Mouse (Mus musculus) liver, postnatal 0 days (tissue): ENCODE data around the gene Tcf7l2. TPM values are rescaled to one million over a fixed set of nuclear protein-coding genes. Genes with fewer than 3 reads are reported as not detected.

ENCODE experiments used
- ATAC-seq: fragments of 200-750 bp; cut with Nextera tagmentation; 2 replicates; pipeline ENCODE4 v1.8.0; 2017; ENCODE audit warnings: mild to moderate bottlenecking, moderate library complexity
- DNase-seq: peaks from one replicate; pipeline ENCODE4 v3.0.0-alpha.2; 2016
- H3K27ac ChIP-seq: fragments of 300-500 bp; sonication (generic); 2 replicates; pipeline ENCODE4 v1.5.1; 2014; ENCODE audit warnings: antibody characterized with exemption, moderate library complexity, mild to moderate bottlenecking, low read depth
- H3K27me3 ChIP-seq: fragments of 300-500 bp; sonication (generic); 2 replicates; pipeline ENCODE4 v1.6.1; 2014; ENCODE audit warnings: low read length, control low read depth, mixed read lengths; ENCODE audit not compliant: insufficient read depth
- H3K36me3 ChIP-seq: fragments of 300-500 bp; sonication (generic); replicated peaks from 2 replicates; pipeline ENCODE4 v1.6.1; 2014; ENCODE audit warnings: mild to moderate bottlenecking, control low read depth, low read length, moderate library complexity, mixed read lengths; ENCODE audit not compliant: insufficient read depth
- H3K4me1 ChIP-seq: fragments of 300-500 bp; sonication (generic); 2 replicates; pipeline ENCODE4 v1.6.1; 2014; ENCODE audit warnings: antibody characterized with exemption, mild to moderate bottlenecking, control low read depth; ENCODE audit not compliant: insufficient read depth
- H3K4me2 ChIP-seq: fragments of 300-500 bp; sonication (generic); 2 replicates; pipeline ENCODE4 v1.6.1; 2014; ENCODE audit warnings: low read depth, mild to moderate bottlenecking, low read length, moderate library complexity, mixed read lengths
- H3K4me3 ChIP-seq: fragments of 300-500 bp; sonication (generic); 2 replicates; pipeline ENCODE4 v1.5.1; 2014; ENCODE audit warnings: low read depth, low read length
- H3K9ac ChIP-seq: fragments of 300-500 bp; sonication (generic); replicated peaks from 2 replicates; pipeline ENCODE4 v1.6.1; 2014; ENCODE audit warnings: mild to moderate bottlenecking, moderate library complexity
- H3K9me3 ChIP-seq: fragments of 300-500 bp; sonication (generic); 2 replicates; pipeline ENCODE4 v1.6.1; 2016; ENCODE audit warnings: mild to moderate bottlenecking, control low read depth, low read length, mixed read lengths
- CTCF ChIP-seq: sonication (generic); IDR thresholded peaks from 2 replicates; pipeline ENCODE4 v1.5.1; 2016; ENCODE audit warnings: antibody characterized with exemption, low read depth
- EP300 ChIP-seq: IDR thresholded peaks from 2 replicates; pipeline ENCODE4 v1.6.1; 2016; ENCODE audit warnings: antibody characterized with exemption, low read depth, mild to moderate bottlenecking
- WGBS: fragments of 180-500 bp; shearing (Covaris S2); extraction: QIAGEN DNeasy Blood & Tissue Kit; methylation state at CpG from one replicate; pipeline ENCODE4 v1.1.7; 2014; ENCODE audit not compliant: insufficient replicate concordance; 5-methylcytosine and 5-hydroxymethylcytosine counted together
- polyA plus RNA-seq: library from polyadenylated mRNA; unstranded; fragments of >200 nt; fragmentation: Nextera tagmentation; extraction: Ambion mirVana; gene quantifications from 2 replicates; pipeline ENCODE4 v1.2.1, GENCODE M21; 2015

Tcf7l2 gene
- polyA plus RNA-seq, 1 experiment from 2014 or later: 21.6 TPM

DNA sequence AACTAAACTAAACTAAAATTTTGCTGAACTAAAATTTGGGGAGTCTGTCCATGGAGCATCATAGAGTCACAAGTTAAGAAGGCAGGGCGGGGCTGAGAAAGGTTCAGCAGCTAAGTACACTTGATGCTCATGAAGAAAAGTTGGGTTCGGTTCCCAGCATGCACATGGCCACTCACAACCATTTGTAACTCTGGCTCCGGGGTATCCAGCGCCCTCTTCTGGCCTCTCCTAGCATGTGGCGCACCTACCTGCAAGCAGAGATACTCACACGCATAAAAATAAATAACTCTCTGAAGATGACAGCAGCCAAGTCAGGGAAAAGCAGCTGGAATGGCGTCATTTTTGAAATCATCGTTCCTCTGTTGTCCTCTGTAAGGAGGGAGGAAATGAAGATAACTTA, 171.2 kb downstream of the Tcf7l2 start:
- Histone ChIP-seq H3K9ac (no peak overlapping the region), H3K27me3 (no peaks in the 10 kb centered on the region), H3K4me2 (no peak overlapping the region), H3K4me1 (peaks cover 11% of the 10 kb centered on the region), H3K27ac (no peak overlapping the region), H3K9me3 (no peaks in the 10 kb centered on the region), H3K36me3 (peaks cover 16% of the 10 kb centered on the region), H3K4me3 (no peak overlapping the region)
- DNase-seq (no peak), ATAC-seq (no peak)
- 93% methylated on average over 8 of the region's 8 CpGs for whole genome bisulfite sequencing
- TF ChIP-seq EP300 (no peak), CTCF (peak; percentile 42)

DNA sequence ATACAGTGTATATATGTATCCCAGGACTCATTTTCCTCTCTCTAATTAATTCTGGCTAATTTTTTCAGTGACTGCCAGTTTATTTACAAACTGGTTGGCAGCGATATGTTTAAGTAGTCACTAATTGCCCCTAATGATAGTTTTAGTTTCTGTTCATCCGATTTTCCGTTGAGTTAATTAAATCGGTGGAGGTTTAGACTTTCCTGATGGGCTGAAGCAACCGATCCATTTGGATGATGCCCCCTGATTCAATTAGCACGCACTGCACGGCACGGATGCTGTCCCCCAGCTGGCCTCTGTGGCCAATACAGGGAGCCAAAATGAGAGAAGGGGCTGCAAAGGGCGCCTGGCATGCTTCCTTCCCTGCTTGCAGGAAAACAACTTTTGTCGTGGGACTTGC, 172.0 kb downstream of the Tcf7l2 start:
- 87% methylated on average over 10 of the region's 10 CpGs for WGBS

DNA sequence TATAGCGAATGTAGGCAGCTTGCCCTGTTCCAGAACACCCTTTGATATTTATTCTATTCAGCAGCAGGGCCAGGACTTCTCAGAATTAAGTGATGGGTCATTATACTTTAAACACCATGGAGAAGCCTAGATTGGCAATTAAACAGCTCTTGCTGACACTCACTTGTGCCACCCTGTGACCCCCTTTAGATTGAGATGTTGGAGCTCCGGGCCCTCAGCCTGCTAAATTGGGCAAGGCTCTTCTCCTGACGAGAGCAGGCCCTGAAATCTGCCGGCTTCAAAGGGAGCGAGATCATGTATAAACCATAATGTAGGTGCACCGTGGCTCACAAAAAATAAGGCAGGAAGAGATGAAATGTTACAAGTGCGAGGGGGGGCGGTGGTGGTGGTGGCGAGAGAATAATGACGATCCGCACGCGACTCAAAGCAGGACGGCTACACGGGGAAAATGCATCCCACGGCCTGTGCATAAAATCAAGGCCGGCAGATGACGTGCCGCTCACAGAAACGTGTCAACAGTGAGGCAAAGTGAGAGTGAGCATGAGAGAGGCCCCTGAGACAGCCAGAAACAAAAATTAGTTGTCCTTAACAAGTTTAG, 173.1 kb downstream of the Tcf7l2 start:
- Histone ChIP-seq H3K27ac (no peak overlapping the region), H3K9me3 (no peaks in the 10 kb centered on the region), H3K9ac (no peak overlapping the region), H3K27me3 (no peaks in the 10 kb centered on the region), H3K4me1 (peaks cover 8% of the 10 kb centered on the region), H3K36me3 (peaks cover 25% of the 10 kb centered on the region), H3K4me2 (no peak overlapping the region), H3K4me3 (no peak overlapping the region)
- TF ChIP-seq EP300: no peak
- TF ChIP-seq CTCF: no peak
- DNase-seq: no peak
- WGBS: 91% methylated on average over 20 of the region's 20 CpGs
- no peak for ATAC-seq

More for the DNA sequence above, 172.0 kb downstream of the Tcf7l2 start:
- no peak for TF ChIP-seq CTCF
- TF ChIP-seq EP300: no peak
- Histone ChIP-seq H3K9ac (no peak overlapping the region), H3K27ac (no peak overlapping the region), H3K27me3 (no peaks in the 10 kb centered on the region), H3K9me3 (no peaks in the 10 kb centered on the region), H3K36me3 (peaks cover 16% of the 10 kb centered on the region), H3K4me3 (no peak overlapping the region), H3K4me2 (no peak overlapping the region), H3K4me1 (peaks cover 11% of the 10 kb centered on the region)
- no peak for ATAC-seq
- no peak for DNase-seq

DNA sequence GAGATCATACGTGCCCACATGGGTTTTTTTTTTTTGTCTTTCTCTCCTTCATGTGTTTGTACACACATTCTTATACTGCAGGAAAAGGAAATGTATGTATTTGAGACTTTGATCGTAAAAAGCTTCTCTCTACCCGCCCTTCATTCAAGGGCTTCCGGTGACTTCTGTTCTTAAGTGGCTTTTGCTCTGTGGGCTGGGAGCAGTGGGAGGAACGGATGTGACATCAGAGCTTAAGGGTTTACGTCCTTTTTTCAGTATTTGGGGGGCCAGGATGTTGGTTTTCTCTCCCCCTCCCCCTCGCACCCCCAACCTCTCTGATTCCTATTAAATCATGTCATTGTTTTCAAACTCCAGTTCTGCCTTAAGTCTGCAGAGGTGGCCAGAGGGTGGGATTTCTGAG, 173.9 kb downstream of the Tcf7l2 start:
- no peak for DNase-seq
- Histone ChIP-seq H3K4me2 (no peak overlapping the region), H3K9me3 (no peaks in the 10 kb centered on the region), H3K4me3 (no peak overlapping the region), H3K27ac (no peak overlapping the region; the same call in 1 of the 2 replicates), H3K9ac (no peak overlapping the region), H3K36me3 (peaks cover 27% of the 10 kb centered on the region), H3K27me3 (no peaks in the 10 kb centered on the region), H3K4me1 (peaks cover 5% of the 10 kb centered on the region; the same call in 1 of the 2 replicates)
- WGBS: 42% methylated on average over 7 of the region's 7 CpGs
- no peak for ATAC-seq
- TF ChIP-seq EP300 (no peak), CTCF (no peak)

DNA sequence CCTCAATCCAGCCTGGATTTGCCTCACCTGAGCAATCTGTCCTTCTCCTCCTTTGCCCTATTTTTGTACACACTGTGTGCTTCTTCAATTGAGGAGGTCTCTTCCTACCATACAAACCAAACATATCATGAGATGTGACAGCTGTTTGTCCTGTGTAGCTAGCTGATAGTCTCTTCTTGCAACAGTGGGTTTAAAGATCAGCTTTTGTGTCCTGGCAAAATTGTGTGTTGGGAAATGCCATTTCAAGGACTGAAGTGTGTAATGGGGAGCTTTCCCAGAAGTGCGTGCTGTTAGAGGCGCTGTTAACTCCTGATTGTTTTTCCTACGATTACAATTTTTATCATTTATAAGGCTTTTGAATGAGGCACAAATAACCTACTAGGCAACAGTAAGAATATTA, 174.6 kb downstream of the Tcf7l2 start:
- Histone ChIP-seq H3K36me3 (peaks cover 27% of the 10 kb centered on the region), H3K4me3 (no peak overlapping the region), H3K27ac (peak overlapping the region; percentile 60), H3K9ac (no peak overlapping the region), H3K27me3 (no peaks in the 10 kb centered on the region), H3K9me3 (no peaks in the 10 kb centered on the region), H3K4me2 (no peak overlapping the region), H3K4me1 (0 out of 2 replicates have a peak, but pooled peaks cover 2% of the 10 kb centered on the region)
- peak; percentile 89 for ATAC-seq
- WGBS: 71% methylated on average over 3 of the region's 3 CpGs
- no peak for TF ChIP-seq EP300
- no peak for TF ChIP-seq CTCF
- no peak for DNase-seq

DNA sequence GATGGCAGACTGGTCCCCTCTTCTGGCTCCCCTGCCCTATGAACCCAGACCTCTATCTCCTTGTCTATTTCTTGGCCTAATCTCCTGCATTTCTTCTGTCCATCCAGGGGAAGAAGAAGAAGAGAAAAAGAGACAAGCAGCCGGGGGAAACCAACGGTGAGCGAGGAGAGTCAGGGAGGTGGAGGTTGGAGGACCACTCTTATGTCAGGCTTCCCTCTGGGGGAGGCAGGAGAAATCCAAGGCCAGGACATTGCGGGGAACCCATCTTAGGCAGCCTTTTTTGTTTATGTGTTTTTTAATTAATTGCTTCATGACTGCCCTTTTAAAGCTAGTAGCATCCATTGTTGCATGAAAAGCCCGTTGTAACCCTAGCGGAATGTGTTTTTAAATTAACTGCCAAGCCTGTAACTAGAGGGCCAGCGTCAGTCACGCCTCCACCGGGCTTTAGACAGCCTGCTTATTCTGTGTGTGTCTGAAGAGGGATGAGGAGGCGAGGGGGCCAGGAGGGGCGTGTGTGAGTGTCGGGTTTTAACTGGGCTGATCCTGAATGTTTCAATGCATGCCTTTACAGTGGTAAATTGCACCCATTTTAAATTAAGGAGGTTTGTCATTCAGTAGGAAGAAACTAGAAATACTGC, 182.3 kb downstream of the Tcf7l2 start:
- Histone ChIP-seq H3K4me1 (peaks cover 8% of the 10 kb centered on the region; the same call in 1 of the 2 replicates), H3K4me3 (no peak overlapping the region), H3K9me3 (no peaks in the 10 kb centered on the region), H3K36me3 (peaks cover 32% of the 10 kb centered on the region), H3K4me2 (no peak overlapping the region), H3K9ac (no peak overlapping the region), H3K27me3 (no peaks in the 10 kb centered on the region), H3K27ac (no peak overlapping the region)
- ATAC-seq: no peak
- DNase-seq: no peak
- no peak for TF ChIP-seq EP300
- no peak for TF ChIP-seq CTCF
- 83% methylated on average over 12 of the region's 12 CpGs for WGBS
